Mouse (Mus musculus) embryonic fibroblast, embryonic 13.5 days (primary cell): ENCODE data around the gene Kif20b. TPM values are rescaled to one million over a fixed set of nuclear protein-coding genes. Genes with fewer than 3 reads are reported as not detected.

Experiments used
- H3K27ac ChIP-seq: 2 replicates; pipeline ENCODE4 v1.5.1; 2012; ENCODE audit warnings: low read length, control low read depth, inconsistent platforms; ENCODE audit not compliant: insufficient read depth
- H3K4me1 ChIP-seq: 2 replicates; pipeline ENCODE4 v1.6.1; 2011; ENCODE audit warnings: low read length; ENCODE audit not compliant: control insufficient read depth, insufficient read depth
- H3K4me3 ChIP-seq: 2 replicates; pipeline ENCODE4 v1.5.1; 2011; ENCODE audit warnings: mild to moderate bottlenecking, control low read depth, low read length; ENCODE audit not compliant: insufficient read depth
- CTCF ChIP-seq: IDR thresholded peaks from 2 replicates; pipeline ENCODE4 v1.5.1; 2011; ENCODE audit warnings: mild to moderate bottlenecking, control low read depth, low read length, moderate library complexity, borderline replicate concordance; ENCODE audit not compliant: insufficient read depth
- POLR2A ChIP-seq: IDR thresholded peaks from 2 replicates; pipeline ENCODE4 v1.6.1; 2011; ENCODE audit warnings: low read depth, mild to moderate bottlenecking, control low read depth, low read length, moderate library complexity
- polyA plus RNA-seq: library from polyadenylated mRNA; stranded (reverse); fragments of >200 nt; gene quantifications from 2 replicates; pipeline ENCODE4 v1.2.4, GENCODE M21; 2011; ENCODE audit warnings: low read depth; ENCODE audit not compliant: missing spikeins, insufficient read length

Gene Kif20b
- polyA plus RNA-seq, 1 experiment: 40.6 TPM

- TF ChIP-seq CTCF (no peak), POLR2A (no peak)
- Histone ChIP-seq H3K4me3 (no peak overlapping the region), H3K4me1 (no peaks in the 10 kb centered on the region), H3K27ac (no peak overlapping the region)
Measured at GRCm38 (mm10) chr19:35017474-35018208, 95.5 kb downstream of the Kif20b start.

GRCm38 (mm10) chr19:35018209-35018581 lies 96.0 kb downstream of the Kif20b start:
- no peak overlapping the region for H3K4me3 ChIP-seq
- H3K27ac ChIP-seq: no peak overlapping the region
- TF ChIP-seq CTCF (no peak), POLR2A (no peak)
- no peaks in the 10 kb centered on the region for H3K4me1 ChIP-seq

Other genes starting within 250 kb of the Kif20b start
- 3.8 and 3.9 TPM in 2 replicates for gene Slc16a12, start 175.1 kb upstream of the Kif20b start, polyA plus RNA-seq
- 4.6 and 6.2 TPM in 2 replicates for gene Pank1, start 42.9 kb upstream of the Kif20b start, polyA plus RNA-seq